Mouse (Mus musculus): Measurements from ENCODE around the gene Fabp1. TPM values are rescaled to one million over a fixed set of nuclear protein-coding genes. Genes with fewer than 3 reads are reported as not detected.

Gene Fabp1
- total and polyA plus RNA-seq, 2 experiments from 2014 or later = not detected

- no peak overlapping the region for H3K4me3 ChIP-seq (ENCODE audit: low read length)
- H3K27me3 ChIP-seq (ENCODE audit: insufficient read depth, low read length) = no peaks in the 10 kb centered on the region
- ATAC-seq (no peak), DNase-seq (ENCODE audit: low spot score) (no peak)
- H3K4me1 ChIP-seq (ENCODE audit: insufficient read depth, low read length) = no peaks in the 10 kb centered on the region
- H3K36me3 ChIP-seq (ENCODE audit: insufficient read depth, low read length) = no peaks in the 10 kb centered on the region
- 92% methylated on average over 3 of the region's 3 CpGs for WGBS
- H3K9ac ChIP-seq (replicated peaks; ENCODE audit: low read length) = no peak overlapping the region
- H3K4me2 ChIP-seq (ENCODE audit: low read depth, low read length) = no peak overlapping the region
- TF ChIP-seq CTCF (IDR thresholded peaks at IDR 0.05; ENCODE audit: low read depth) = no peak
- H3K9me3 ChIP-seq (ENCODE audit: low read length) = no peaks in the 10 kb centered on the region
- no peak overlapping the region for H3K27ac ChIP-seq
Observed at GRCm38 (mm10) chr6:71243258-71243657, 43.6 kb downstream of the Fabp1 start.

DNA sequence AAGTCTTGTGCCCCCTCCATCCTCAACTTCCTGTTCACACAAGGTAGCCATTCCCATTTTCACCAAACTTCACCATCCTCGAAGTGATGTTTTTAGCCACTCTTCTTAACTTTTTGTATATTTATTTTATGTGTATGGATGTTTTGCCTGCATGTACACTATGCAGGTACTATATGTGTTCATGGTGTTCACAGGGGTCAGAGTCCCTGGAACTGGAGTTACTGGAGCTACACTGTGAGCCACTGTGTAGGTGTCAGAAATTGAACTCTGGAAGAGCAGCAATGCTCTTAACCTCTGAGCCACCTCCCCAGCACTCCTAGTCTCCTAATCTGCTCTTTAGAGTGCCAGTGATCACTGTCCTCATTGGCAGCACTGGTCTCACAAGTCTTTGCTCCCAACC lies 48.8 kb downstream of the Fabp1 start:
- Histone ChIP-seq H3K4me2 (ENCODE audit: low read depth, low read length) (no peak overlapping the region), H3K36me3 (ENCODE audit: insufficient read depth, low read length) (no peaks in the 10 kb centered on the region), H3K4me3 (ENCODE audit: low read length) (no peak overlapping the region), H3K9me3 (ENCODE audit: low read length) (no peaks in the 10 kb centered on the region), H3K9ac (replicated peaks; ENCODE audit: low read length) (no peak overlapping the region), H3K27ac (no peak overlapping the region), H3K27me3 (ENCODE audit: insufficient read depth, low read length) (no peaks in the 10 kb centered on the region), H3K4me1 (ENCODE audit: insufficient read depth, low read length) (no peaks in the 10 kb centered on the region)
- ATAC-seq (no peak), DNase-seq (ENCODE audit: low spot score) (no peak)
- TF ChIP-seq CTCF (IDR thresholded peaks at IDR 0.05; ENCODE audit: low read depth) = no peak
- 94% methylated on average over 1 of the region's 1 CpGs for WGBS

DNA sequence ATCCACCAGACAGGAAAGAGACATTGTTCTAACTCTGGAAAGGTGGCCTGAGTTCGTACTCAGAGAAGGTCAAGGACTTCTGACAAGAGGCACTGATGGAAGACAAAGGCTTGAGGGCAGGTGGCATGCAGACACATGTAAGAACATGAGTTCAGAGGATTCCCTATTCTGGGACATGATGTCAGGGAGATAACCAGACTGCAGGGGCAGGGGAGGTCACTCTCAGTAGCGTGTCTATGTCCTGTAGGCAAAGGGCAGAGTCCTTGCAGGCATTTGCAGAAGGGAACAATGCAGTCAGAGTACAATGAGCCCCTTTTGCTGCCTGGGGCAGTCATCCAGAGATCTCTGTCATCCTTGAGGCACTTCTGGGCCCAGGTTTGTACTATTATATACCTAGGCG lies 50.0 kb downstream of the Fabp1 start:
- Histone ChIP-seq H3K4me3 (ENCODE audit: low read length) (no peak overlapping the region), H3K27ac (no peak overlapping the region), H3K27me3 (ENCODE audit: insufficient read depth, low read length) (no peaks in the 10 kb centered on the region), H3K9me3 (ENCODE audit: low read length) (no peaks in the 10 kb centered on the region), H3K36me3 (ENCODE audit: insufficient read depth, low read length) (no peaks in the 10 kb centered on the region), H3K4me2 (ENCODE audit: low read depth, low read length) (no peak overlapping the region), H3K9ac (replicated peaks; ENCODE audit: low read length) (no peak overlapping the region), H3K4me1 (ENCODE audit: insufficient read depth, low read length) (no peaks in the 10 kb centered on the region)
- no peak for TF ChIP-seq CTCF (IDR thresholded peaks at IDR 0.05; ENCODE audit: low read depth)
- no peak for ATAC-seq
- no peak for DNase-seq (ENCODE audit: low spot score)
- WGBS = 61% methylated on average over 3 of the region's 3 CpGs

DNA sequence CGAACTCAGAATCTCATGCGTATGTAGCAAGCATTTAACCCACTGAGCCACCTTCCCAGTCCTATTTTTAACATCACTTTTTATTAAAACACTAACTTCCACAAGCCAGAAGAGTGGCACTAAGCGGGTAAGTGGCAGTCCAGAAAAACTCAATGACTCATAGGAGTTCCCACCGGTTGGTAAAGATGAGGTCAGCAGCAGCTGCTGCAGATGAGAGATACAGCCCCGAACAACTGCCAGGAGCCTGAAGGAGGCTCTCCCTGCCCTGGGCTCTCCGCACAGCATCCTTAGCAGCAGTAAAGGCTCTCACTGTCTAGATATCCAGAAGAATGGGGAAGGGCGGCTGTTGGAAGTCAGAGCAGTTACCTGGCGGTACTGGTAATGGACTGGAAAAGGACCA lies 51.3 kb downstream of the Fabp1 start:
- Histone ChIP-seq H3K4me2 (ENCODE audit: low read depth, low read length) (no peak overlapping the region), H3K9me3 (ENCODE audit: low read length) (no peaks in the 10 kb centered on the region), H3K27me3 (ENCODE audit: insufficient read depth, low read length) (no peaks in the 10 kb centered on the region), H3K4me3 (ENCODE audit: low read length) (no peak overlapping the region), H3K9ac (replicated peaks; ENCODE audit: low read length) (no peak overlapping the region), H3K27ac (no peak overlapping the region), H3K36me3 (ENCODE audit: insufficient read depth, low read length) (no peaks in the 10 kb centered on the region), H3K4me1 (ENCODE audit: insufficient read depth, low read length) (no peaks in the 10 kb centered on the region)
- 89% methylated on average over 8 of the region's 8 CpGs for WGBS
- no peak for DNase-seq (ENCODE audit: low spot score)
- TF ChIP-seq CTCF (IDR thresholded peaks at IDR 0.05; ENCODE audit: low read depth) = no peak
- ATAC-seq = no peak

DNA sequence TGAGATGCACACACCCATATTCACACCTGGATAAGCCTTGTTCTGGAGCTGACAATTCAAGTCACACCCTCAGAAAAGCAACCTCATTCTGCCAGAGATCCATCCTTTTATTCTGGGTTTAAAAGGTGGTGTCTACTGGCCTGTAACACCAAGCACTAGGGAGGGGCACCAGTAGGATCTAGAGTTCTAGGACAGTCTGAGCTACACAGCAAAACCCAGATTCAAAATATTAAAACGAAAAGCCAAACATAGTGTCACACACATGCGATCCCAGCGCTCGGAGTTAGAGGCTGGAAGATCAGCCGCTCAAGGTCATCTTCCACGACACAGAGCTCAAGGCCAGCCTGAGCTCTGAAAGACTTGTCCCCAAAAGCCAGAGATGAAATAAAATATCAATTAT lies 54.8 kb downstream of the Fabp1 start:
- 89% methylated on average over 6 of the region's 6 CpGs for WGBS
- no peak overlapping the region for H3K27ac ChIP-seq
- no peak overlapping the region for H3K4me3 ChIP-seq (ENCODE audit: low read length)
- H3K27me3 ChIP-seq (ENCODE audit: insufficient read depth, low read length) = no peaks in the 10 kb centered on the region
- no peaks in the 10 kb centered on the region for H3K9me3 ChIP-seq (ENCODE audit: low read length)
- no peaks in the 10 kb centered on the region for H3K36me3 ChIP-seq (ENCODE audit: insufficient read depth, low read length)
- H3K4me2 ChIP-seq (ENCODE audit: low read depth, low read length) = no peak overlapping the region
- DNase-seq (ENCODE audit: low spot score) (no peak), ATAC-seq (no peak)
- no peak overlapping the region for H3K9ac ChIP-seq (replicated peaks; ENCODE audit: low read length)
- no peaks in the 10 kb centered on the region for H3K4me1 ChIP-seq (ENCODE audit: insufficient read depth, low read length)
- TF ChIP-seq CTCF (IDR thresholded peaks at IDR 0.05; ENCODE audit: low read depth) = no peak

Other genes with a start within 250 kb of the Fabp1 start
- gene Foxi3, start 243.3 kb upstream of the Fabp1 start, total RNA-seq (2014; rRNA removed) = not detected in 2 replicates
- gene Foxi3, start 243.3 kb upstream of the Fabp1 start, polyA plus RNA-seq (2015; fragmentation: Nextera tagmentation; extraction: Ambion mirVana) = not detected in 2 replicates
- 4.9 and 10.2 TPM in 2 replicates for gene Thnsl2, start 55.4 kb upstream of the Fabp1 start, total RNA-seq (2014; rRNA removed)
- 6.6 and 6.8 TPM in 2 replicates for gene Thnsl2, start 55.4 kb upstream of the Fabp1 start, polyA plus RNA-seq (2015; fragmentation: Nextera tagmentation; extraction: Ambion mirVana)
- gene Krcc1, start 71.8 kb downstream of the Fabp1 start, total RNA-seq (2014; rRNA removed) = 11.2 and 11.7 TPM in 2 replicates
- 19.8 and 22.9 TPM in 2 replicates for gene Krcc1, start 71.8 kb downstream of the Fabp1 start, polyA plus RNA-seq (2015; fragmentation: Nextera tagmentation; extraction: Ambion mirVana)
- 0.89 and 1.6 TPM in 2 replicates for gene Smyd1, start 122.4 kb downstream of the Fabp1 start, total RNA-seq (2014; rRNA removed)
- gene Smyd1, start 122.4 kb downstream of the Fabp1 start, polyA plus RNA-seq (2015; fragmentation: Nextera tagmentation; extraction: Ambion mirVana) = 0.18 and 0.19 TPM in 2 replicates
- gene Cd8b1, start 123.0 kb downstream of the Fabp1 start, total RNA-seq (2014; rRNA removed) = not detected in 2 replicates
- not detected in 2 replicates for gene Cd8b1, start 123.0 kb downstream of the Fabp1 start, polyA plus RNA-seq (2015; fragmentation: Nextera tagmentation; extraction: Ambion mirVana)
- not detected in 2 replicates for gene Cd8a, start 173.6 kb downstream of the Fabp1 start, total RNA-seq (2014; rRNA removed)
- not detected in 2 replicates for gene Cd8a, start 173.6 kb downstream of the Fabp1 start, polyA plus RNA-seq (2015; fragmentation: Nextera tagmentation; extraction: Ambion mirVana)
- gene Rmnd5a, start 240.8 kb downstream of the Fabp1 start, total RNA-seq (2014; rRNA removed) = 44.9 and 46.1 TPM in 2 replicates
- 8.6 TPM in 2 replicates for gene Rmnd5a, start 240.8 kb downstream of the Fabp1 start, polyA plus RNA-seq (2015; fragmentation: Nextera tagmentation; extraction: Ambion mirVana)